Mouse (Mus musculus) heart, postnatal 0 days (tissue): ENCODE results near the gene Lrrc59. TPM values are rescaled to one million over a fixed set of nuclear protein-coding genes. Genes with fewer than 3 reads are reported as not detected.
A peak's percentile ranks its signal among the peaks of the same experiment; 100 is the strongest.
"Not testable (repeated sequence)": the region's sequence is repeated elsewhere in the genome, so short reads cannot be mapped to it uniquely, and the experiment has no call there.

ENCODE experiments used
- ATAC-seq: fragments of 200-750 bp; cut with Nextera tagmentation; 2 replicates; pipeline ENCODE4 v1.8.0; 2017; ENCODE audit warnings: low read depth, moderate number of reproducible peaks, moderate library complexity; ENCODE audit not compliant: insufficient read depth
- DNase-seq: peaks from one replicate; pipeline ENCODE4 v3.0.0-alpha.2; 2016; ENCODE audit warnings: low spot score
- H3K27ac ChIP-seq: fragments of 300-500 bp; sonication (generic); 2 replicates; pipeline ENCODE4 v1.5.1; 2014; ENCODE audit warnings: low read depth, mild to moderate bottlenecking
- H3K27me3 ChIP-seq: fragments of 300-500 bp; sonication (generic); 2 replicates; pipeline ENCODE4 v1.6.1; 2014; ENCODE audit warnings: low read length, mixed read lengths; ENCODE audit not compliant: control insufficient read depth, insufficient read depth
- H3K36me3 ChIP-seq: fragments of 300-500 bp; sonication (generic); replicated peaks from 2 replicates; pipeline ENCODE4 v1.6.1; 2014; ENCODE audit warnings: low read length, mixed read lengths; ENCODE audit not compliant: control insufficient read depth, insufficient read depth
- H3K4me1 ChIP-seq: fragments of 300-500 bp; sonication (generic); 2 replicates; pipeline ENCODE4 v1.6.1; 2014; ENCODE audit warnings: antibody characterized with exemption; ENCODE audit not compliant: control insufficient read depth, insufficient read depth
- H3K4me2 ChIP-seq: fragments of 300-500 bp; sonication (generic); 2 replicates; pipeline ENCODE4 v1.6.1; 2014; ENCODE audit warnings: low read depth, mild to moderate bottlenecking, low read length, moderate library complexity
- H3K4me3 ChIP-seq: fragments of 300-500 bp; sonication (generic); 2 replicates; pipeline ENCODE4 v1.5.1; 2014; ENCODE audit warnings: low read depth, low read length
- H3K9ac ChIP-seq: fragments of 300-500 bp; sonication (generic); replicated peaks from 2 replicates; pipeline ENCODE4 v1.6.1; 2014; ENCODE audit warnings: low read depth, low read length, mixed read lengths
- H3K9me3 ChIP-seq: fragments of 300-500 bp; sonication (generic); replicated peaks from 2 replicates; pipeline ENCODE4 v1.6.1; 2016; ENCODE audit warnings: low read length; ENCODE audit not compliant: control insufficient read depth
- CTCF ChIP-seq: IDR thresholded peaks from 2 replicates; pipeline ENCODE4 v1.5.1; 2016; ENCODE audit warnings: antibody characterized with exemption, control low read depth, low read depth
- EP300 ChIP-seq: IDR thresholded peaks from 2 replicates; pipeline ENCODE4 v1.6.1; 2016; ENCODE audit warnings: antibody characterized with exemption, low read depth
- WGBS: fragments of 180-500 bp; shearing (Covaris S2); extraction: QIAGEN DNeasy Blood & Tissue Kit; methylation state at CpG from one replicate; pipeline ENCODE4 v1.1.7; 2014; 5-methylcytosine and 5-hydroxymethylcytosine counted together
- polyA plus RNA-seq: library from polyadenylated mRNA; unstranded; fragments of >200 nt; fragmentation: Nextera tagmentation; extraction: Ambion mirVana; gene quantifications from 2 replicates; pipeline ENCODE4 v1.2.1, GENCODE M21; 2015
- total RNA-seq: library from RNA; depleted of rRNA; stranded (reverse); fragments of >200 nt; gene quantifications from 2 replicates; pipeline ENCODE4 v1.2.3, GENCODE M21; 2014; ENCODE audit warnings: low replicate concordance

Gene Lrrc59
- total and polyA plus RNA-seq, 2 experiments from 2014 or later: 67.0 to 73.3 TPM

GRCm38 (mm10) chr11:94634431-94634830 is 4.9 kb downstream of the Lrrc59 start:
- no peak overlapping the region for H3K4me3 ChIP-seq
- H3K36me3 ChIP-seq: peaks cover 75% of the 10 kb centered on the region
- ATAC-seq (no peak), DNase-seq (no peak)
- WGBS: 88% methylated on average over 5 of the region's 5 CpGs
- H3K4me1 ChIP-seq: peaks cover 6% of the 10 kb centered on the region
- H3K9me3 ChIP-seq: no peaks in the 10 kb centered on the region
- no peak overlapping the region for H3K9ac ChIP-seq
- H3K27me3 ChIP-seq: no peaks in the 10 kb centered on the region
- H3K27ac ChIP-seq: no peak overlapping the region
- TF ChIP-seq EP300 (no peak), CTCF (no peak)
- H3K4me2 ChIP-seq: no peak overlapping the region

- no peak overlapping the region for H3K9ac ChIP-seq
- TF ChIP-seq CTCF (no peak), EP300 (no peak)
- H3K27me3 ChIP-seq: no peaks in the 10 kb centered on the region
- no peak for DNase-seq
- H3K9me3 ChIP-seq: no peaks in the 10 kb centered on the region
- no peak overlapping the region for H3K4me2 ChIP-seq
- H3K4me3 ChIP-seq: no peak overlapping the region
- peaks cover 76% of the 10 kb centered on the region for H3K36me3 ChIP-seq
- no peak overlapping the region for H3K27ac ChIP-seq
- no peak for ATAC-seq
- WGBS: 82% methylated on average over 8 of the region's 8 CpGs
- H3K4me1 ChIP-seq: no peaks in the 10 kb centered on the region
Measured at GRCm38 (mm10) chr11:94644461-94645219, 15.1 kb downstream of the Lrrc59 start.

GRCm38 (mm10) chr11:94646457-94646856 is 16.9 kb downstream of the Lrrc59 start:
- no peaks in the 10 kb centered on the region for H3K4me1 ChIP-seq
- H3K4me3 ChIP-seq: no peak overlapping the region
- no peak overlapping the region for H3K9ac ChIP-seq
- no peaks in the 10 kb centered on the region for H3K27me3 ChIP-seq
- no peak for ATAC-seq
- H3K9me3 ChIP-seq: no peaks in the 10 kb centered on the region
- no peak overlapping the region for H3K4me2 ChIP-seq
- H3K36me3 ChIP-seq: peaks cover 62% of the 10 kb centered on the region
- no peak overlapping the region for H3K27ac ChIP-seq
- no peak for DNase-seq
- 91% methylated on average over 4 of the region's 4 CpGs for WGBS
- TF ChIP-seq EP300 (no peak), CTCF (no peak)

GRCm38 (mm10) chr11:94651241-94651640 is 21.7 kb downstream of the Lrrc59 start:
- not testable (repeated sequence) for H3K27ac ChIP-seq, H3K4me3 ChIP-seq, H3K4me2 ChIP-seq, ATAC-seq, DNase-seq, H3K9ac ChIP-seq, H3K27me3 ChIP-seq, H3K9me3 ChIP-seq
- Histone ChIP-seq H3K4me1 (peaks cover 14% of the 10 kb centered on the region), H3K36me3 (peaks cover 22% of the 10 kb centered on the region)
- 91% methylated on average over 5 of the region's 7 CpGs for WGBS

GRCm38 (mm10) chr11:94652973-94653372 is 23.4 kb downstream of the Lrrc59 start:
- peaks cover 17% of the 10 kb centered on the region for H3K36me3 ChIP-seq
- 41% methylated on average over 8 of the region's 8 CpGs for WGBS
- ATAC-seq (no peak), DNase-seq (no peak)
- H3K9me3 ChIP-seq: no peaks in the 10 kb centered on the region
- peak overlapping the region; percentile 77 for H3K4me3 ChIP-seq
- no peak overlapping the region for H3K9ac ChIP-seq
- H3K4me2 ChIP-seq: peak overlapping the region; percentile 89
- H3K27me3 ChIP-seq: no peaks in the 10 kb centered on the region
- H3K4me1 ChIP-seq: peaks cover 14% of the 10 kb centered on the region
- no peak overlapping the region for H3K27ac ChIP-seq
- TF ChIP-seq EP300 (no peak), CTCF (no peak)
